Mouse (Mus musculus) stomach, postnatal 0 days (tissue): Measurements from ENCODE around the gene Zbtb21. TPM values are rescaled to one million over a fixed set of nuclear protein-coding genes. Genes with fewer than 3 reads are reported as not detected.
A peak's percentile ranks its signal among the peaks of the same experiment; 100 is the strongest.

Experiments used
- ATAC-seq: fragments of 200-750 bp; cut with Nextera tagmentation; 2 replicates; pipeline ENCODE4 v1.8.0; 2017; ENCODE audit not compliant: low FRiP score, low TSS enrichment
- DNase-seq: peaks from one replicate; pipeline ENCODE4 v3.0.0-alpha.2; 2016; ENCODE audit warnings: low spot score
- H3K27ac ChIP-seq: fragments of 300-500 bp; sonication (generic); replicated peaks from 2 replicates; pipeline ENCODE4 v1.5.1; 2014; ENCODE audit warnings: mild to moderate bottlenecking, control low read depth
- H3K27me3 ChIP-seq: fragments of 300-500 bp; sonication (generic); 2 replicates; pipeline ENCODE4 v1.6.1; 2014; ENCODE audit warnings: low read length; ENCODE audit not compliant: control insufficient read depth, insufficient read depth
- H3K36me3 ChIP-seq: fragments of 300-500 bp; sonication (generic); 2 replicates; pipeline ENCODE4 v1.6.1; 2014; ENCODE audit warnings: low read length, mixed read lengths; ENCODE audit not compliant: control insufficient read depth, insufficient read depth
- H3K4me1 ChIP-seq: fragments of 300-500 bp; sonication (generic); replicated peaks from 2 replicates; pipeline ENCODE4 v1.6.1; 2014; ENCODE audit warnings: antibody characterized with exemption; ENCODE audit not compliant: control insufficient read depth, insufficient read depth
- H3K4me2 ChIP-seq: fragments of 300-500 bp; sonication (generic); replicated peaks from 2 replicates; pipeline ENCODE4 v1.6.1; 2014; ENCODE audit warnings: low read depth, mild to moderate bottlenecking, control low read depth, moderate library complexity
- H3K4me3 ChIP-seq: fragments of 300-500 bp; sonication (generic); 2 replicates; pipeline ENCODE4 v1.5.1; 2014; ENCODE audit warnings: low read depth, low read length, control low read depth
- H3K9ac ChIP-seq: fragments of 300-500 bp; sonication (generic); 2 replicates; pipeline ENCODE4 v1.6.1; 2014; ENCODE audit warnings: mild to moderate bottlenecking, low read length, control low read depth, mixed read lengths
- H3K9me3 ChIP-seq: fragments of 300-500 bp; sonication (generic); 2 replicates; pipeline ENCODE4 v1.6.1; 2016; ENCODE audit warnings: low read length; ENCODE audit not compliant: control insufficient read depth
- CTCF ChIP-seq: IDR thresholded peaks from 2 replicates; pipeline ENCODE4 v1.5.1; 2016; ENCODE audit warnings: antibody characterized with exemption, low read depth, mild to moderate bottlenecking, moderate library complexity
- EP300 ChIP-seq: optimal IDR thresholded peaks from 2 replicates; pipeline ENCODE3; 2016; ENCODE audit warnings: antibody characterized with exemption
- WGBS: fragments of 180-500 bp; shearing (Covaris S2); extraction: QIAGEN DNeasy Blood & Tissue Kit; methylation state at CpG from one replicate; pipeline ENCODE4 v1.1.7; 2014; 5-methylcytosine and 5-hydroxymethylcytosine counted together
- polyA plus RNA-seq: library from polyadenylated mRNA; unstranded; fragments of >200 nt; fragmentation: Nextera tagmentation; extraction: Ambion mirVana; gene quantifications from 2 replicates; pipeline ENCODE4 v1.2.1, GENCODE M21; 2015

Zbtb21 gene
- polyA plus RNA-seq, 1 experiment from 2014 or later, result 5.4 TPM

- Histone ChIP-seq H3K4me3 (peak overlapping the region; percentile 76), H3K4me1 (no peaks in the 10 kb centered on the region), H3K9me3 (no peaks in the 10 kb centered on the region), H3K4me2 (peak overlapping the region; percentile 82), H3K36me3 (no peaks in the 10 kb centered on the region), H3K9ac (peak overlapping the region; percentile 93), H3K27ac (peak overlapping the region; percentile 98), H3K27me3 (no peaks in the 10 kb centered on the region)
- DNase-seq, result peak; percentile 42
- WGBS, result 3% methylated on average over 30 of the region's 36 CpGs
- no peak for ATAC-seq
- no peak for TF ChIP-seq EP300
- TF ChIP-seq CTCF, result no peak
Measured at GRCm38 (mm10) chr16:97961381-97962150, 856 bp downstream of the Zbtb21 start.

DNA sequence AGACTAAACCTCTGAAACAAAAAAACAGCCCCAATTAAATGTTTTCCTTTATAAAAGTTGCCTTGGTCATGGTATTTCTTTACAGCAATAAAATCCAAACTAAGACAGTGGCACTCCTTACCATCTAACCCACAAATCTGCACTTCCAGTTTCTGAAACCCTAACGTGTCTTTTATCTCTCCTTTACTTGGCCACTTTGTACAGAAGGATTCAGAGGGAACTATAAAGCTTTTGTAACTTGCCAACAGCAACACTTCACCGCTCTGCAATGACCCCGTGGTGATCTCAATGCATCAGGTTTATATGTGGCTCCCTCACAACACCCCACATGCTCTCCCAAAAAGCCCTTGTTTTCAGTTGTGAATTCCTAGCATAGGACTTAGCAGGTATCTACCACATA lies 2.1 kb downstream of the Zbtb21 start:
- Histone ChIP-seq H3K4me3 (no peak overlapping the region), H3K27ac (no peak overlapping the region), H3K4me1 (no peaks in the 10 kb centered on the region), H3K4me2 (no peak overlapping the region), H3K9me3 (no peaks in the 10 kb centered on the region), H3K36me3 (no peaks in the 10 kb centered on the region), H3K9ac (no peak overlapping the region), H3K27me3 (no peaks in the 10 kb centered on the region)
- DNase-seq (no peak), ATAC-seq (no peak)
- TF ChIP-seq EP300 (no peak), CTCF (no peak)
- 92% methylated on average over 3 of the region's 3 CpGs for WGBS

- no peak overlapping the region for H3K27ac ChIP-seq
- H3K27me3 ChIP-seq, result no peaks in the 10 kb centered on the region
- 0 out of 2 replicates have a peak, but pooled peaks cover 4% of the 10 kb centered on the region for H3K36me3 ChIP-seq
- no peak overlapping the region for H3K4me2 ChIP-seq
- ATAC-seq (no peak), DNase-seq (no peak)
- no peak overlapping the region for H3K4me3 ChIP-seq
- TF ChIP-seq EP300, result no peak
- TF ChIP-seq CTCF, result no peak
- no peaks in the 10 kb centered on the region for H3K9me3 ChIP-seq
- H3K9ac ChIP-seq, result no peak overlapping the region
- H3K4me1 ChIP-seq, result no peaks in the 10 kb centered on the region
Measured at GRCm38 (mm10) chr16:97958401-97958973, 3.9 kb downstream of the Zbtb21 start.

GRCm38 (mm10) chr16:97957626-97958025 lies 4.8 kb downstream of the Zbtb21 start:
- Histone ChIP-seq H3K4me1 (no peaks in the 10 kb centered on the region), H3K36me3 (0 out of 2 replicates have a peak, but pooled peaks cover 5% of the 10 kb centered on the region), H3K9me3 (no peaks in the 10 kb centered on the region), H3K9ac (no peak overlapping the region), H3K27ac (no peak overlapping the region), H3K4me3 (no peak overlapping the region), H3K4me2 (no peak overlapping the region), H3K27me3 (no peaks in the 10 kb centered on the region)
- DNase-seq (no peak), ATAC-seq (no peak)
- TF ChIP-seq CTCF, result no peak
- TF ChIP-seq EP300, result no peak

DNA sequence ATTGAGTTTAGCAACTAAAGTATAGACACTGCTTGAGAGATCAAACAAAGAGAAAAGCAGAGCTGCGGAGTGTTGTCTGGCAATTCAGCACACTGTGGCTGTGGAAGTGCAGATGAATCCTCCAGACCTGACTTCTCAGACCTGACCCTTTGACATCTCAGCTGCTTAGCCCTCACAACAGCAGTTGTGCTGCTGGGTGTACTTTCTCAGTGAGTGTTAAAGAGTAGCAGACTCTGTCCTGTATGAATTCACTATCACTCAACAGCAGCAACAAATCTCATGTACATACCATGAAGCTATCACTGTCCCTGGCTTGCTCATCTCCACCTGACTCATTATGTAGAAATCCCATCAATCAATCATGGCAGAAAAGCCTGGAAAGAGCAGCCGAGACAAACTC lies 6.4 kb downstream of the Zbtb21 start:
- TF ChIP-seq EP300 (no peak), CTCF (no peak)
- Histone ChIP-seq H3K27ac (no peak overlapping the region), H3K9ac (no peak overlapping the region), H3K27me3 (no peaks in the 10 kb centered on the region), H3K36me3 (peaks cover 18% of the 10 kb centered on the region), H3K9me3 (no peaks in the 10 kb centered on the region), H3K4me3 (no peak overlapping the region), H3K4me2 (no peak overlapping the region), H3K4me1 (no peaks in the 10 kb centered on the region)
- ATAC-seq (no peak), DNase-seq (no peak)
- WGBS, result 68% methylated on average over 2 of the region's 2 CpGs

- no peak for ATAC-seq
- TF ChIP-seq CTCF (no peak), EP300 (no peak)
- H3K9ac ChIP-seq, result no peak overlapping the region
- H3K9me3 ChIP-seq, result no peaks in the 10 kb centered on the region
- WGBS, result 57% methylated on average over 2 of the region's 2 CpGs
- no peak overlapping the region for H3K4me3 ChIP-seq
- H3K36me3 ChIP-seq, result peaks cover 25% of the 10 kb centered on the region
- no peak for DNase-seq
- no peak overlapping the region for H3K27ac ChIP-seq
- H3K4me1 ChIP-seq, result no peaks in the 10 kb centered on the region
- H3K4me2 ChIP-seq, result no peak overlapping the region
- H3K27me3 ChIP-seq, result no peaks in the 10 kb centered on the region
Measured at GRCm38 (mm10) chr16:97953300-97953699, 9.1 kb downstream of the Zbtb21 start.
